Mouse (Mus musculus): ENCODE results near the gene Opcml.

- no peak for TF ChIP-seq CTCF (IDR thresholded peaks at IDR 0.05; ENCODE audit: low read depth)
- TF ChIP-seq EP300 (IDR thresholded peaks at IDR 0.05; ENCODE audit: low read depth), result no peak
Observed at GRCm38 (mm10) chr9:28307481-28308050, 517.0 kb downstream of the Opcml start.
